Mouse (Mus musculus): ENCODE data around the gene 4931423N10Rik. TPM values are rescaled to one million over a fixed set of nuclear protein-coding genes. Genes with fewer than 3 reads are reported as not detected.
A peak's percentile ranks its signal among the peaks of the same experiment; 100 is the strongest.
"Not testable (repeated sequence)": the region's sequence is repeated elsewhere in the genome, so short reads cannot be mapped to it uniquely, and the experiment has no call there.

The 4931423N10Rik gene
- polyA plus RNA-seq, 1 experiment = 0.34 TPM

GRCm38 (mm10) chr2:23234065-23234773 lies 26.9 kb downstream of the 4931423N10Rik start:
- no peak overlapping the region for H3K27ac ChIP-seq (ENCODE audit: insufficient read depth, low read length)
- WGBS = 3% methylated on average over 27 of the region's 50 CpGs
- TF ChIP-seq POLR2A (IDR thresholded peaks at IDR 0.05; ENCODE audit: borderline replicate concordance, insufficient read depth, low read length) (no peak), CTCF (IDR thresholded peaks at IDR 0.05; ENCODE audit: borderline replicate concordance, insufficient read depth, low read depth, low read length) (no peak)
- no peaks in the 10 kb centered on the region for H3K4me1 ChIP-seq (ENCODE audit: control insufficient read depth, insufficient read depth, low read length)
- peak in 1 of 2 experiments; percentile 1 for DNase-seq
- peak overlapping the region; percentile 40 for H3K4me3 ChIP-seq (replicated peaks; ENCODE audit: insufficient read depth, low read depth, low read length)
- H3K27me3 ChIP-seq (ENCODE audit: control insufficient read depth, insufficient read depth, low read length) = no peaks in the 10 kb centered on the region

- H3K4me3 ChIP-seq (replicated peaks; ENCODE audit: insufficient read depth, low read depth, low read length); H3K4me1 ChIP-seq (ENCODE audit: control insufficient read depth, insufficient read depth, low read length); H3K27me3 ChIP-seq (ENCODE audit: control insufficient read depth, insufficient read depth, low read length); H3K27ac ChIP-seq (ENCODE audit: insufficient read depth, low read length); DNase-seq: not testable (repeated sequence)
- WGBS = 56% methylated on average over 19 of the region's 19 CpGs
Observed at GRCm38 (mm10) chr2:23290991-23291390, 83.7 kb downstream of the 4931423N10Rik start.

DNA sequence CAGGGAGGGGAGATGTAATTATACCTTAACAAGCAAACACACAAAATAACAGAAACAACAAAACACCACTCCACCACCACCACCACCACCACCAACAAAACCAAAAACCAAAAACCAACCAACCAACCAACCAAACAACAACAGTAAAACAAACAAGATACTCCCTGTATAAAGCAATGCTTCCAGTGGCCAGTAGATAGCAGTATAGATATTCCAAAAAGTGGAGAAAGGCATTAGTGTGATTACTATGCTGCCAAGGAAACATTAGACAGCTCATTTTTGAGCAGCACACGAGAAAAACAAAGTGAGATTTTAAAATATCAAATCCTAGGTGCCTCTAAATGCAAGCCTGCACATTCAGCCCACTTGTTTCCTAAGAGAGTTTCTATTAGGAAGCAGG lies 107.6 kb downstream of the 4931423N10Rik start:
- no peaks in the 10 kb centered on the region for H3K27me3 ChIP-seq (ENCODE audit: control insufficient read depth, insufficient read depth, low read length)
- no peak for DNase-seq
- no peak overlapping the region for H3K4me3 ChIP-seq (replicated peaks; ENCODE audit: insufficient read depth, low read depth, low read length)
- H3K4me1 ChIP-seq (ENCODE audit: control insufficient read depth, insufficient read depth, low read length) = no peaks in the 10 kb centered on the region
- TF ChIP-seq POLR2A (IDR thresholded peaks at IDR 0.05; ENCODE audit: borderline replicate concordance, insufficient read depth, low read length) = no peak
- no peak for TF ChIP-seq CTCF (IDR thresholded peaks at IDR 0.05; ENCODE audit: borderline replicate concordance, insufficient read depth, low read depth, low read length)
- WGBS = 4% methylated on average over 1 of the region's 1 CpGs
- no peak overlapping the region for H3K27ac ChIP-seq (ENCODE audit: insufficient read depth, low read length)

Other genes with a start within 250 kb of the 4931423N10Rik start
- 104 and 114 TPM in 2 replicates for gene Abi1, start 167.2 kb upstream of the 4931423N10Rik start, polyA plus RNA-seq (2012; rRNA removed)
- gene Acbd5, start 139.3 kb upstream of the 4931423N10Rik start, polyA plus RNA-seq (2012; rRNA removed) = 49.1 and 53.8 TPM in 2 replicates
- gene Mastl, start 51.5 kb upstream of the 4931423N10Rik start, polyA plus RNA-seq (2012; rRNA removed) = 0.43 and 0.46 TPM in 2 replicates
- gene Yme1l1, start 51.1 kb upstream of the 4931423N10Rik start, polyA plus RNA-seq (2012; rRNA removed) = 30.5 and 31.2 TPM in 2 replicates
- gene Nxph2, start 113.8 kb downstream of the 4931423N10Rik start, polyA plus RNA-seq (2012; rRNA removed) = 0.87 and 0.95 TPM in 2 replicates

Data from cerebellum, adult 2 months (tissue).